Mouse (Mus musculus): ENCODE measurements around the gene Zfp467.

DNA sequence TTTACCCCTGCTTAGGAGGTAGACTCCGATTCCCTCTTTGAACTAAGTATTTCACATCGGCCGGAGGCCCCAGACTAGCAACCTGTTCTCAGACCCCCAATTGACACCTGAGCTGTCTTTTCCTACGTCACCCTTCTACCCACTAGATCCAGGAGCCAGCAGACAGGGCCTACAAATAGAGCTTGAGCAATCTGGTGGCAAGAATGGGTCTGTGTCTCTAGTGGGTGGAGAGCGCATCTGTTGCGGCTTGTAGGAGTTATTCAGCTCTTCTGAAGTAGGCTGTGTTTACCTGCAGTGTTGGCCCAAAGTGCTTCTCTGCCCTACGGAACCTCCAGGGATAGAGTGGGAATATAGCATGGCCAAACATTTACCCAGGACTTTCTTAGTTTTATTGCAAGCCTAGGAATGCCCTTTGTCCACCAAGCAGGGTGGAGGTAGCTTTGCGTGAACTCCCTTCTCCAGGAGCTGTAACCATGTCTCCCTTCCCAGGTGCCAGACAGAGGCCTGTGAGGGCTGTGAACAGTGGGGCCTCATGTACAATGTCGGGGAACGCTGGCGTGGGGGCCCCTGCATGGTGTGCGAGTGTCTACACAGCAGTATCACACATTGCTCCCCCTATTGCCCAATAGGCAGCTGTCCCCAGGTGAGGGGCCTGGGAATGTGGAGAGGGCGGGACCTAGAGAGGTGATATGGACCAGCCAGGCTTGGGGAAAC, 19.5 kb upstream of the Zfp467 start:
- TF ChIP-seq POLR2A (IDR thresholded peaks at IDR 0.05; ENCODE audit: borderline replicate concordance, extremely low read depth, low read depth, low read length) (no peak), CTCF (IDR thresholded peaks at IDR 0.05; ENCODE audit: insufficient read depth, low read length) (no peak)
